ENCODE assay signal across 21 mouse cellular contexts in genomic region chr15:3435637-3436036, GRCm38 (mm10).
DNase-seq lines count a peak whose midpoint lies in the region; ATAC-seq and TF ChIP-seq lines count a peak whose summit lies in the region.
"Had no signal": no experiment of that assay in that cellular context is flagged by ENCODE, and none has a peak within 500 bp of the region (broad histone marks: within the 10 kb centered on the region; RNA-seq: fewer than 3 reads in every experiment).

No protein-coding gene starts in this region.

- peak overlapping the region; percentile 9 for H3K27ac ChIP-seq in heart, embryonic 16.5 days (ENCODE audit: low read length)
- no peak overlapping the region for H3K27ac ChIP-seq in kidney, postnatal 0 days
- peak overlapping the region; percentile 47; the same call in 1 of the 2 replicates for H3K27ac ChIP-seq in embryonic fibroblast, embryonic 13.5 days (ENCODE audit: insufficient read depth, low read length)
- H3K27ac ChIP-seq: forebrain, embryonic 12.5 days; hindbrain, embryonic 12.5 days; limb, embryonic 10.5 days; neural tube, embryonic 15.5 days had no signal

- H3K36me3 ChIP-seq in heart, embryonic 16.5 days (ENCODE audit: control insufficient read depth, insufficient read depth): no peaks in the 10 kb centered on the region
- H3K36me3 ChIP-seq in kidney, postnatal 0 days (ENCODE audit: insufficient read depth, low read length): no peaks in the 10 kb centered on the region
- H3K36me3 ChIP-seq: forebrain, embryonic 12.5 days; hindbrain, embryonic 12.5 days; limb, embryonic 10.5 days; neural tube, embryonic 15.5 days had no signal

- DNase-seq in embryo, embryonic 10 days (ENCODE audit: low spot score): peak; percentile 17
- DNase-seq in embryo, embryonic 11 days: no peak
- DNase-seq in heart, postnatal 10 days: no peak
- DNase-seq in kidney, postnatal 0 days (ENCODE audit: low spot score): peak; percentile 77
- DNase-seq in kidney, postnatal 4 days: no peak
- DNase-seq in testis, postnatal 14 days (ENCODE audit: low spot score): no peak
- DNase-seq: adrenal gland, postnatal 14 days; cerebellum, adult 11 months; cerebellum, postnatal 10 days; gastrocnemius, postnatal 10 days; lung, postnatal 10 days; midbrain, embryonic 14.5 days; right cerebral cortex, postnatal 4 days had no signal

- no peak overlapping the region for H3K9ac ChIP-seq in heart, embryonic 16.5 days (ENCODE audit: low read length)
- H3K9ac ChIP-seq in kidney, postnatal 0 days (ENCODE audit: low read depth, low read length): no peak overlapping the region
- H3K9ac ChIP-seq: forebrain, embryonic 12.5 days; hindbrain, embryonic 12.5 days; neural tube, embryonic 15.5 days had no signal

- ATAC-seq in heart, embryonic 16.5 days (replicated peaks; ENCODE audit: extremely low read depth, insufficient read depth, low FRiP score): no peak
- ATAC-seq in kidney, postnatal 0 days (replicated peaks; ENCODE audit: low FRiP score, low read depth): no peak; the same call in 1 of the 2 replicates
- ATAC-seq: CD4-positive, CD25-positive, alpha-beta regulatory T cell, adult 4 months had no signal

- H3K9me3 ChIP-seq in heart, embryonic 16.5 days (replicated peaks; ENCODE audit: control insufficient read depth, low read length): no peaks in the 10 kb centered on the region
- H3K9me3 ChIP-seq in kidney, postnatal 0 days (replicated peaks; ENCODE audit: low read length): no peaks in the 10 kb centered on the region
- H3K9me3 ChIP-seq: forebrain, embryonic 12.5 days; hindbrain, embryonic 12.5 days; limb, embryonic 10.5 days; neural tube, embryonic 15.5 days had no signal

- H3K27me3 ChIP-seq in heart, embryonic 16.5 days (ENCODE audit: control insufficient read depth, insufficient read depth, low read length): no peaks in the 10 kb centered on the region
- no peaks in the 10 kb centered on the region for H3K27me3 ChIP-seq in kidney, postnatal 0 days (ENCODE audit: insufficient read depth, low read length)
- H3K27me3 ChIP-seq: forebrain, embryonic 12.5 days; hindbrain, embryonic 12.5 days; neural tube, embryonic 15.5 days had no signal

- H3K4me3 ChIP-seq in heart, embryonic 16.5 days (ENCODE audit: low read length): no peak overlapping the region
- no peak overlapping the region for H3K4me3 ChIP-seq in kidney, postnatal 0 days (replicated peaks; ENCODE audit: low read depth, low read length)
- no peak overlapping the region for H3K4me3 ChIP-seq in embryonic fibroblast, embryonic 13.5 days (ENCODE audit: insufficient read depth, low read length)
- H3K4me3 ChIP-seq: forebrain, embryonic 12.5 days; hindbrain, embryonic 12.5 days; limb, embryonic 10.5 days; myocyte; neural tube, embryonic 15.5 days had no signal

- H3K4me2 ChIP-seq in heart, embryonic 16.5 days (ENCODE audit: low read depth, low read length): no peak overlapping the region
- H3K4me2 ChIP-seq in kidney, postnatal 0 days (ENCODE audit: low read length): no peak overlapping the region
- H3K4me2 ChIP-seq: forebrain, embryonic 12.5 days; hindbrain, embryonic 12.5 days; neural tube, embryonic 15.5 days had no signal

- intact Hi-C loops in heart, postnatal 10 days (cut with DNase I): loop anchor here (2.0 to 10.0 kb wide), 3 partner anchors 79 to 547 kb away; no protein-coding TSS in a partner anchor

- no peak for TF ChIP-seq CTCF in kidney, postnatal 0 days (IDR thresholded peaks at IDR 0.05; ENCODE audit: low read depth)
- TF ChIP-seq CTCF in embryonic fibroblast, embryonic 13.5 days (IDR thresholded peaks at IDR 0.05; ENCODE audit: borderline replicate concordance, insufficient read depth, low read length): no peak

- peaks cover 55% of the 10 kb centered on the region for H3K4me1 ChIP-seq in heart, embryonic 16.5 days (ENCODE audit: control insufficient read depth, insufficient read depth, low read length)
- H3K4me1 ChIP-seq in kidney, postnatal 0 days (replicated peaks; ENCODE audit: insufficient read depth, low read length): peaks cover 5% of the 10 kb centered on the region; the same call in 1 of the 2 replicates
- peaks cover 3% of the 10 kb centered on the region; the same call in 1 of the 2 replicates for H3K4me1 ChIP-seq in embryonic fibroblast, embryonic 13.5 days (ENCODE audit: control insufficient read depth, insufficient read depth, low read length)
- H3K4me1 ChIP-seq: forebrain, embryonic 12.5 days; hindbrain, embryonic 12.5 days; limb, embryonic 10.5 days; neural tube, embryonic 15.5 days had no signal

- no peak for TF ChIP-seq POLR2A in embryonic fibroblast, embryonic 13.5 days (IDR thresholded peaks at IDR 0.05; ENCODE audit: low read depth, low read length)

- 42% methylated on average over 4 of the region's 4 CpGs for WGBS in heart, embryonic 16.5 days
- 8% methylated on average over 4 of the region's 4 CpGs for WGBS in kidney, postnatal 0 days

Comparison
In these comparisons a context has a peak if more than half of its experiments do, and no peak if none do; other contexts are left out.
1. DNase-seq: peak in embryo, embryonic 10 days (single experiment) and kidney, postnatal 0 days (single experiment); none in embryo, embryonic 11 days (single experiment), heart, postnatal 10 days (0 of 2), kidney, postnatal 4 days (0 of 2) and testis, postnatal 14 days (single experiment).